Mouse (Mus musculus) myocyte (in vitro differentiated cells): Measurements from ENCODE around the gene Ccnt2.

ENCODE experiments used
- CEBPB ChIP-seq: IDR thresholded peaks from 2 replicates; pipeline ENCODE4 v1.6.1; 2011; ENCODE audit warnings: mild to moderate bottlenecking, moderate library complexity; ENCODE audit not compliant: poor library complexity, insufficient read depth, severe bottlenecking
- MAX ChIP-seq: IDR thresholded peaks from one replicate; pipeline ENCODE4 v1.6.1; 2011; ENCODE audit warnings: low read depth, mild to moderate bottlenecking, control low read depth
- POLR2A ChIP-seq: IDR thresholded peaks from one replicate; pipeline ENCODE4 v1.6.1; 2011; ENCODE audit warnings: low read depth, mild to moderate bottlenecking, control low read depth, moderate library complexity; ENCODE audit not compliant: insufficient read length
- USF1 ChIP-seq: IDR thresholded peaks from one replicate; pipeline ENCODE4 v1.6.1; 2011; ENCODE audit warnings: low read depth, mild to moderate bottlenecking, control low read depth, moderate library complexity

GRCm38 (mm10) chr1:127783862-127784261, 9.9 kb downstream of the Ccnt2 start:
- no peak for TF ChIP-seq POLR2A
- no peak for TF ChIP-seq USF1
- TF ChIP-seq CEBPB = no peak
- no peak for TF ChIP-seq MAX
